Mouse (Mus musculus): Measurements from ENCODE around the gene Pdzk1ip1. TPM values are rescaled to one million over a fixed set of nuclear protein-coding genes. Genes with fewer than 3 reads are reported as not detected.

Gene Pdzk1ip1
- total and polyA plus RNA-seq, 3 experiments, result 0.21 to 19.8 (median 3.0) TPM

GRCm38 (mm10) chr4:115055044-115055443, 33.5 kb upstream of the Pdzk1ip1 start:
- Histone ChIP-seq H3K36me3 (replicated peaks) (peaks cover 3% of the 10 kb centered on the region), H3K27me3 (ENCODE audit: insufficient read depth, low read length) (no peaks in the 10 kb centered on the region), H3K4me3 (ENCODE audit: low read depth, low read length) (peak overlapping the region; percentile 39; the same call in 1 of the 2 replicates), H3K9me3 (replicated peaks) (no peaks in the 10 kb centered on the region), H3K4me1 (ENCODE audit: insufficient read depth, low read depth, low read length) (peaks cover 51% of the 10 kb centered on the region)
- DNase-seq (ENCODE audit: low spot score), result no peak
- ATAC-seq (ENCODE audit: extremely low read depth, insufficient number of reproducible peaks, low FRiP score, poor library complexity, severe bottlenecking), result no peak
- TF ChIP-seq POLR2AphosphoS5 (IDR thresholded peaks at IDR 0.05; ENCODE audit: insufficient replicate concordance, low read depth, low read length) (no peak), GATA1 (IDR thresholded peaks at IDR 0.05; ENCODE audit: borderline replicate concordance, low read length) (no peak), TAL1 (conservative IDR thresholded peaks at IDR 0.05; ENCODE audit: low read depth, low read length) (no peak), GATA2 (IDR thresholded peaks at IDR 0.05; ENCODE audit: borderline replicate concordance, low read depth, low read length) (no peak), CTCF (IDR thresholded peaks at IDR 0.05; ENCODE audit: low read depth, low read length) (no peak)

DNA sequence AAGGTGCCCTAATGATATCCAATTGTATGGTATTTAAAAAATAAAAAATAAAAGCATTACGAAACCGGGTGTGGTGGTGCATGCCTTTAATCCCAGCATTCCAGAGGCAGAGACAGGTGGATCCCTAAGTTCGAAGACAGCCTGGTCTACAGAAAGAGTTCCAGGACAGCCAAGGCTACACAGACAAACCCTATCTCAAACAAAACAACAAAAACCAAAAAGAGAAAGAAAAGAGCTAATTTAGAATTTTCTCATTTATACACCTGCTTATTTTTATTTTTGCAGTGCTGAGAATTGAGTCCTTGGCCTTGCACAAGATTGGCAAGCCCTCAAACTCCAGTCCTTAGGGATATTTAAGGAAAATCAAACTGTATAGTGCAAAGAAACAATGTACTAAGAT, 32.8 kb upstream of the Pdzk1ip1 start:
- TF ChIP-seq POLR2AphosphoS5 (IDR thresholded peaks at IDR 0.05; ENCODE audit: insufficient replicate concordance, low read depth, low read length) (no peak), GATA2 (IDR thresholded peaks at IDR 0.05; ENCODE audit: borderline replicate concordance, low read depth, low read length) (no peak), GATA1 (IDR thresholded peaks at IDR 0.05; ENCODE audit: borderline replicate concordance, low read length) (no peak), TAL1 (conservative IDR thresholded peaks at IDR 0.05; ENCODE audit: low read depth, low read length) (no peak), CTCF (IDR thresholded peaks at IDR 0.05; ENCODE audit: low read depth, low read length) (no peak)
- no peaks in the 10 kb centered on the region for H3K9me3 ChIP-seq (replicated peaks)
- H3K4me3 ChIP-seq (ENCODE audit: low read depth, low read length), result peak overlapping the region; percentile 93; the same call in 1 of the 2 replicates
- ATAC-seq (ENCODE audit: extremely low read depth, insufficient number of reproducible peaks, low FRiP score, poor library complexity, severe bottlenecking) (no peak), DNase-seq (ENCODE audit: low spot score) (no peak)
- peaks cover 50% of the 10 kb centered on the region for H3K4me1 ChIP-seq (ENCODE audit: insufficient read depth, low read depth, low read length)
- H3K36me3 ChIP-seq (replicated peaks), result peaks cover 8% of the 10 kb centered on the region
- H3K27me3 ChIP-seq (ENCODE audit: insufficient read depth, low read length), result no peaks in the 10 kb centered on the region

- ATAC-seq (ENCODE audit: extremely low read depth, insufficient number of reproducible peaks, low FRiP score, poor library complexity, severe bottlenecking), result peak; percentile 37
Measured at GRCm38 (mm10) chr4:115056371-115056920, 32.1 kb upstream of the Pdzk1ip1 start, which contains the start of gene Tal1. Gene Tal1, plus strand, starts transcription at chr4:115056426.

DNA sequence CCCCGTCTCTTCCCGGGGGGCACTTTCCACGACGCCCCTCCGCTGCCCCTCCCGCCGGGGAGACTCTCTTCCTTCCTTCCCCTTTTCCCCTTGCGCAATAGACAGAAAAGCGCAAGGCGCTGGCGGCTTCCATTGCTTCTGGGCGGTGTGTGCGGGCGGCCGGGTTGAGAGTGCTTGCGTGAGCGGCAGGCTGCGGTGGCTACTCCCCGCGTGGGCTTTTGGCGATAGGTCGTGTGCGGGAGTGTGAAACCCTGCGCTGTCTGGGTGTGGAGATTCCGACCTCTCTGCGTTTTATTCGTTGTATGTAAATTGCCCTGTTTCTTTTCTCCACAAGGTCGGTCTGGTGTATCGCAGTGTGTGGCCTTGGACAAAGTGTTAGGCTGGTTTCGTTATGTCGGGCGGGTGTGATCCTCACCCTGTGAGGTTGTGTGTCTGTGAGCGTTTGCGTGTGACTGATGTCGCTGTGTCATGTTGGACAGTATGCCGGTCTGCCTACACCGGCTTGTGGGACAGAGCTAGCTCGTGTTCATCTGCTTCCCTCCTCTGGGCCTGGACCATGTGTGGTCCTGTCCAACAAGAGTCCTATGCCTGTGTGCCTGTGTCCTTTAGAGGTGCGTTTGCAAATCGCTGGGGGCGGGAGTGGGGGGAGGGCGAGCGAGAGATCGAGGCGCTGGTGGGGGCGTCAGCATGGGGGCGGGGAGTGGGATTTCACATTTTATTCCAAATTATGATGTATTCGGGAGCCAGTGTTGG, 31.4 kb upstream of the Pdzk1ip1 start:
- Histone ChIP-seq H3K36me3 (replicated peaks) (peaks cover 16% of the 10 kb centered on the region), H3K4me1 (ENCODE audit: insufficient read depth, low read depth, low read length) (peaks cover 50% of the 10 kb centered on the region), H3K4me3 (ENCODE audit: low read depth, low read length) (peak overlapping the region; percentile 93), H3K9me3 (replicated peaks) (no peaks in the 10 kb centered on the region), H3K27me3 (ENCODE audit: insufficient read depth, low read length) (no peaks in the 10 kb centered on the region)
- peak; percentile 74; the same call in 1 of the 2 replicates for TF ChIP-seq POLR2AphosphoS5 (IDR thresholded peaks at IDR 0.05; ENCODE audit: insufficient replicate concordance, low read depth, low read length)
- TF ChIP-seq GATA1 (IDR thresholded peaks at IDR 0.05; ENCODE audit: borderline replicate concordance, low read length), result no peak
- ATAC-seq (ENCODE audit: extremely low read depth, insufficient number of reproducible peaks, low FRiP score, poor library complexity, severe bottlenecking) (peak; percentile 43), DNase-seq (ENCODE audit: low spot score) (no peak)

More at GRCm38 (mm10) chr4:115056371-115056920, 32.1 kb upstream of the Pdzk1ip1 start, which contains the start of gene Tal1:
- peak; percentile 82 for DNase-seq (ENCODE audit: low spot score)
- Histone ChIP-seq H3K4me1 (ENCODE audit: insufficient read depth, low read depth, low read length) (peaks cover 51% of the 10 kb centered on the region), H3K9me3 (replicated peaks) (no peaks in the 10 kb centered on the region), H3K36me3 (replicated peaks) (peaks cover 14% of the 10 kb centered on the region), H3K27me3 (ENCODE audit: insufficient read depth, low read length) (no peaks in the 10 kb centered on the region), H3K4me3 (ENCODE audit: low read depth, low read length) (peak within 1 kb of the TSS; percentile 93)
- TF ChIP-seq GATA1 (IDR thresholded peaks at IDR 0.05; ENCODE audit: borderline replicate concordance, low read length) (no peak), POLR2AphosphoS5 (IDR thresholded peaks at IDR 0.05; ENCODE audit: insufficient replicate concordance, low read depth, low read length) (no peak), CTCF (IDR thresholded peaks at IDR 0.05; ENCODE audit: low read depth, low read length) (no peak), GATA2 (IDR thresholded peaks at IDR 0.05; ENCODE audit: borderline replicate concordance, low read depth, low read length) (no peak), TAL1 (conservative IDR thresholded peaks at IDR 0.05; ENCODE audit: low read depth, low read length) (no peak; the same call in none of the 2 replicates)

- ATAC-seq (ENCODE audit: extremely low read depth, insufficient number of reproducible peaks, low FRiP score, poor library complexity, severe bottlenecking) (no peak), DNase-seq (ENCODE audit: low spot score) (no peak)
- no peak for TF ChIP-seq GATA2 (IDR thresholded peaks at IDR 0.05; ENCODE audit: borderline replicate concordance, low read depth, low read length)
- 0 out of 2 replicates have a peak, but pooled peaks have one; percentile 5 for TF ChIP-seq POLR2AphosphoS5 (IDR thresholded peaks at IDR 0.05; ENCODE audit: insufficient replicate concordance, low read depth, low read length)
- Histone ChIP-seq H3K36me3 (replicated peaks) (peaks cover 22% of the 10 kb centered on the region), H3K27me3 (ENCODE audit: insufficient read depth, low read length) (no peaks in the 10 kb centered on the region), H3K4me1 (ENCODE audit: insufficient read depth, low read depth, low read length) (peaks cover 49% of the 10 kb centered on the region), H3K9me3 (replicated peaks) (no peaks in the 10 kb centered on the region), H3K4me3 (ENCODE audit: low read depth, low read length) (peak overlapping the region; percentile 93)
Measured at GRCm38 (mm10) chr4:115057674-115058316, 30.7 kb upstream of the Pdzk1ip1 start.

DNA sequence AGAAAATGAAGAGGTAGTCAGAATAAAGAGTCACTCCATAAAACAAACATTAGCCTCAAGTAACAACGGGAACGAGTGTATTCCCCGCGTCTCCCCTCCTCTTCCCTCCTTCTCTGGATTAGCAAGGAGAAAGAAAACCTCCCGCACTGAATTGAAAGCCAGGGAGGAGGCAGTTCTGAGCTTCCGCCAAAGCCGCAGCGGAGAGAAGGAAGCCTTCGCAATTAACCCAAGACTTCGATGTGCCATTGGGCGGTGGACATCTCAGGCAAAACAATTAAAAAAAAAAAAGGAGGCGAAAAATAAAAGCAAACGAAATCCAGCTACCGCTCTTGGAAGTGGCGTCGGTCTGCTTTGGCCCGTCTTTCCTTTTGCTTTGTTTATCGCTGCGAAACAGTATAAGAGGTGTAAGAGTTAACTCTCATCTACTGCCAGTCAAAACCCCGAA, 30.2 kb upstream of the Pdzk1ip1 start:
- H3K9me3 ChIP-seq (replicated peaks), result no peaks in the 10 kb centered on the region
- ATAC-seq (ENCODE audit: extremely low read depth, insufficient number of reproducible peaks, low FRiP score, poor library complexity, severe bottlenecking), result no peak
- peaks cover 28% of the 10 kb centered on the region for H3K36me3 ChIP-seq (replicated peaks)
- H3K4me3 ChIP-seq (ENCODE audit: low read depth, low read length), result peak overlapping the region; percentile 93
- TF ChIP-seq GATA2 (IDR thresholded peaks at IDR 0.05; ENCODE audit: borderline replicate concordance, low read depth, low read length) (no peak), CTCF (IDR thresholded peaks at IDR 0.05; ENCODE audit: low read depth, low read length) (no peak), TAL1 (conservative IDR thresholded peaks at IDR 0.05; ENCODE audit: low read depth, low read length) (no peak), GATA1 (IDR thresholded peaks at IDR 0.05; ENCODE audit: borderline replicate concordance, low read length) (no peak), POLR2AphosphoS5 (IDR thresholded peaks at IDR 0.05; ENCODE audit: insufficient replicate concordance, low read depth, low read length) (no peak)
- no peak for DNase-seq (ENCODE audit: low spot score)
- H3K27me3 ChIP-seq (ENCODE audit: insufficient read depth, low read length), result no peaks in the 10 kb centered on the region
- H3K4me1 ChIP-seq (ENCODE audit: insufficient read depth, low read depth, low read length), result peaks cover 50% of the 10 kb centered on the region
